Mouse (Mus musculus) MEL (cell line): Measurements from ENCODE around the gene Noa1. TPM values are rescaled to one million over a fixed set of nuclear protein-coding genes. Genes with fewer than 3 reads are reported as not detected.

ENCODE experiments used
- DNase-seq: peaks from one replicate; pipeline ENCODE4 v3.0.0; 2011; ENCODE audit warnings: low read depth, low spot score
- H3K27ac ChIP-seq: 2 replicates; pipeline ENCODE4 v1.5.1; 2012; ENCODE audit warnings: low read depth, mild to moderate bottlenecking, control low read depth, low read length, moderate library complexity; ENCODE audit not compliant: control insufficient read depth
- H3K27me3 ChIP-seq, 2 experiments: fragments of 150-350 bp in 1 of 2; sonication (generic) in 1 of 2; 2 replicates each; pipeline ENCODE4 v1.6.1; 2012; ENCODE audit warnings: low read length in 2 of 2, mild to moderate bottlenecking in 2 of 2, improper control_type of control experiment in 1 of 2, moderate library complexity in 1 of 2; ENCODE audit not compliant: insufficient read depth in 2 of 2, control insufficient read depth in 1 of 2
- H3K36me3 ChIP-seq, 2 experiments: 2 replicates each; pipeline ENCODE4 v1.6.1; 2012 to 2014; ENCODE audit warnings: low read length in 2 of 2, improper control_type of control experiment in 1 of 2, inconsistent platforms in 1 of 2, mild to moderate bottlenecking in 1 of 2; ENCODE audit not compliant: insufficient read depth in 2 of 2, control insufficient read depth in 1 of 2
- H3K4me1 ChIP-seq, 2 experiments: fragments of 150-350 bp in 1 of 2; sonication (generic) in 1 of 2; 2 replicates each; pipeline ENCODE4 v1.6.1; 2012; ENCODE audit warnings: low read length in 2 of 2, improper control_type of control experiment in 1 of 2, mild to moderate bottlenecking in 1 of 2; ENCODE audit not compliant: insufficient read depth in 2 of 2, control insufficient read depth in 1 of 2
- H3K4me3 ChIP-seq, 2 experiments: fragments of 150-350 bp in 1 of 2; sonication (generic) in 1 of 2; 2 replicates each; pipeline ENCODE4 v1.5.1; 2012; ENCODE audit warnings: low read depth in 2 of 2, low read length in 2 of 2, mild to moderate bottlenecking in 2 of 2, moderate library complexity in 2 of 2, control low read depth in 1 of 2, improper control_type of control experiment in 1 of 2; ENCODE audit not compliant: control insufficient read depth in 1 of 2, insufficient read depth in 1 of 2
- H3K79me2 ChIP-seq: 2 replicates; pipeline ENCODE4 v1.6.1; 2012; ENCODE audit warnings: mild to moderate bottlenecking, low read length, moderate library complexity; ENCODE audit not compliant: control insufficient read depth, poor library complexity, insufficient read depth
- H3K9ac ChIP-seq: 2 replicates; pipeline ENCODE4 v1.6.1; 2012; ENCODE audit warnings: low read depth, mild to moderate bottlenecking, control low read depth, low read length, moderate library complexity; ENCODE audit not compliant: control insufficient read depth, poor library complexity, severe bottlenecking
- H3K9me3 ChIP-seq: fragments of 150-350 bp; sonication (generic); replicated peaks from 2 replicates; pipeline ENCODE4 v1.6.1; 2012; ENCODE audit warnings: mild to moderate bottlenecking, low read length, improper control_type of control experiment, moderate library complexity; ENCODE audit not compliant: insufficient read depth
- BHLHE40 ChIP-seq: IDR thresholded peaks from 2 replicates; pipeline ENCODE4 v1.6.1; 2012; ENCODE audit warnings: low read depth, mild to moderate bottlenecking, inconsistent platforms, low read length, improper control_type of control experiment, borderline replicate concordance
- CHD1 ChIP-seq: IDR thresholded peaks from 2 replicates; pipeline ENCODE4 v1.6.1; 2012; ENCODE audit warnings: low read depth, mild to moderate bottlenecking, inconsistent platforms, low read length, improper control_type of control experiment
- E2F4 ChIP-seq: IDR thresholded peaks from 2 replicates; pipeline ENCODE4 v1.6.1; 2011; ENCODE audit warnings: low read depth, low read length, improper control_type of control experiment, borderline replicate concordance
- EP300 ChIP-seq, 2 experiments: IDR thresholded peaks; 2 replicates each; pipeline ENCODE4 v1.6.1; 2011; ENCODE audit warnings: improper control_type of control experiment in 2 of 2, low read length in 2 of 2, low read depth in 1 of 2, mild to moderate bottlenecking in 1 of 2
- ETS1 ChIP-seq: IDR thresholded peaks from 2 replicates; pipeline ENCODE4 v1.6.1; 2012; ENCODE audit warnings: low read depth, mild to moderate bottlenecking, inconsistent platforms, low read length, improper control_type of control experiment, moderate library complexity
- GABPA ChIP-seq: IDR thresholded peaks from 2 replicates; pipeline ENCODE4 v1.6.1; 2012; ENCODE audit warnings: low read depth, mild to moderate bottlenecking, inconsistent platforms, low read length, improper control_type of control experiment, moderate library complexity
- GATA1 ChIP-seq: IDR thresholded peaks from 2 replicates; pipeline ENCODE4 v1.6.1; 2011; ENCODE audit warnings: low read depth, low read length, improper control_type of control experiment
- HCFC1 ChIP-seq: IDR thresholded peaks from 2 replicates; pipeline ENCODE4 v1.6.1; 2012; ENCODE audit warnings: low read depth, mild to moderate bottlenecking, inconsistent platforms, low read length, improper control_type of control experiment, moderate library complexity
- JUND ChIP-seq: IDR thresholded peaks from 2 replicates; pipeline ENCODE4 v1.6.1; 2011; ENCODE audit warnings: low read depth, mild to moderate bottlenecking, improper control_type of control experiment, low read length
- KAT2A ChIP-seq: conservative IDR thresholded peaks from 2 replicates; pipeline ENCODE4 v1.6.1; 2012; ENCODE audit warnings: low read depth, low read length, improper control_type of control experiment, inconsistent platforms
- MAFK ChIP-seq: IDR thresholded peaks from 2 replicates; pipeline ENCODE4 v1.6.1; 2011; ENCODE audit warnings: low read depth, mild to moderate bottlenecking, low read length, improper control_type of control experiment, borderline replicate concordance
- MAX ChIP-seq: IDR thresholded peaks from 2 replicates; pipeline ENCODE4 v1.6.1; 2011; ENCODE audit warnings: low read length, improper control_type of control experiment
- MEF2A ChIP-seq: IDR thresholded peaks from 2 replicates; pipeline ENCODE4 v1.6.1; 2014; ENCODE audit warnings: low read depth, mild to moderate bottlenecking, inconsistent platforms, low read length, improper control_type of control experiment; ENCODE audit not compliant: poor library complexity, insufficient replicate concordance, severe bottlenecking; ENCODE audit errors: extremely low read depth
- MXI1 ChIP-seq: IDR thresholded peaks from 2 replicates; pipeline ENCODE4 v1.6.1; 2011; ENCODE audit warnings: mild to moderate bottlenecking, low read depth, low read length, improper control_type of control experiment
- MYB ChIP-seq: IDR thresholded peaks from 2 replicates; pipeline ENCODE4 v1.6.1; 2011; ENCODE audit warnings: mild to moderate bottlenecking, low read depth, low read length, improper control_type of control experiment
- MYC ChIP-seq: IDR thresholded peaks from 2 replicates; pipeline ENCODE4 v1.6.1; 2011; ENCODE audit warnings: low read depth, mild to moderate bottlenecking, low read length, improper control_type of control experiment, moderate library complexity
- NRF1 ChIP-seq: IDR thresholded peaks from 2 replicates; pipeline ENCODE4 v1.6.1; 2014; ENCODE audit warnings: low read depth, mild to moderate bottlenecking, inconsistent platforms, low read length, improper control_type of control experiment, moderate library complexity; ENCODE audit not compliant: poor library complexity, insufficient read depth, severe bottlenecking
- POLR2A ChIP-seq, 2 experiments: IDR thresholded peaks; 2 replicates each; pipeline ENCODE4 v1.6.1; 2011 to 2012; ENCODE audit warnings: low read length in 2 of 2, mild to moderate bottlenecking in 2 of 2, control low read depth in 1 of 2, improper control_type of control experiment in 1 of 2, low read depth in 1 of 2, moderate library complexity in 1 of 2; ENCODE audit not compliant: control insufficient read depth in 1 of 2, insufficient read depth in 1 of 2, poor library complexity in 1 of 2
- POLR2AphosphoS2 ChIP-seq: IDR thresholded peaks from 2 replicates; pipeline ENCODE4 v1.6.1; 2011; ENCODE audit warnings: low read length, improper control_type of control experiment
- RAD21 ChIP-seq: IDR thresholded peaks from 2 replicates; pipeline ENCODE4 v1.6.1; 2011; ENCODE audit warnings: mild to moderate bottlenecking, low read depth, low read length, improper control_type of control experiment
- SMC3 ChIP-seq: IDR thresholded peaks from 2 replicates; pipeline ENCODE4 v1.6.1; 2011; ENCODE audit warnings: low read depth, low read length, improper control_type of control experiment
- TAL1 ChIP-seq: IDR thresholded peaks from 2 replicates; pipeline ENCODE4 v1.6.1; 2012; ENCODE audit warnings: mild to moderate bottlenecking, inconsistent platforms, low read length, moderate library complexity, mixed read lengths
- TCF12 ChIP-seq: IDR thresholded peaks from 2 replicates; pipeline ENCODE4 v1.6.1; 2014; ENCODE audit warnings: low read depth, mild to moderate bottlenecking, inconsistent platforms, low read length, improper control_type of control experiment, moderate library complexity
- UBTF ChIP-seq: IDR thresholded peaks from 2 replicates; pipeline ENCODE4 v1.6.1; 2012; ENCODE audit warnings: low read depth, mild to moderate bottlenecking, inconsistent platforms, low read length, improper control_type of control experiment, moderate library complexity, borderline replicate concordance; ENCODE audit not compliant: insufficient read depth
- USF1 ChIP-seq: IDR thresholded peaks from 2 replicates; pipeline ENCODE4 v1.6.1; 2014; ENCODE audit warnings: low read depth, mild to moderate bottlenecking, inconsistent platforms, low read length, improper control_type of control experiment, moderate library complexity
- USF2 ChIP-seq, 2 experiments: IDR thresholded peaks; 2 replicates each; pipeline ENCODE4 v1.6.1; 2011 to 2012; ENCODE audit warnings: improper control_type of control experiment in 2 of 2, low read length in 2 of 2, borderline replicate concordance in 1 of 2, inconsistent platforms in 1 of 2, low read depth in 1 of 2, mild to moderate bottlenecking in 1 of 2; ENCODE audit not compliant: insufficient read depth in 1 of 2
- ZC3H11A ChIP-seq: IDR thresholded peaks from 2 replicates; pipeline ENCODE4 v1.6.1; 2012; ENCODE audit warnings: low read depth, mild to moderate bottlenecking, inconsistent platforms, low read length, improper control_type of control experiment
- ZMIZ1 ChIP-seq: IDR thresholded peaks from 2 replicates; pipeline ENCODE4 v1.6.1; 2012; ENCODE audit warnings: low read depth, mild to moderate bottlenecking, inconsistent platforms, low read length, improper control_type of control experiment, moderate library complexity
- ZNF384 ChIP-seq: IDR thresholded peaks from 2 replicates; pipeline ENCODE4 v1.6.1; 2012; ENCODE audit warnings: low read depth, mild to moderate bottlenecking, inconsistent platforms, low read length, improper control_type of control experiment
- polyA plus RNA-seq, 2 experiments: library from polyadenylated mRNA; stranded (reverse) in 1 of 2; unstranded in 1 of 2; fragments of >175 nt in 1 of 2; fragments of >200 nt in 1 of 2; gene quantifications; 2 replicates each; pipeline versions ENCODE4 v1.2.1 to v1.2.4; 2012; ENCODE audit warnings: low replicate concordance in 2 of 2, low read depth in 1 of 2; ENCODE audit not compliant: insufficient read length in 2 of 2, insufficient read depth in 1 of 2, missing spikeins in 1 of 2
- total RNA-seq: library from RNA; depleted of rRNA; stranded (reverse); fragments of 300-350 nt; gene quantifications from 2 replicates; pipeline ENCODE4 v1.2.3, GENCODE M21; 2012

The Noa1 gene
- total and polyA plus RNA-seq, 3 experiments: 52.4 to 265 (median 96.2) TPM

GRCm38 (mm10) chr5:77267441-77267840, 42.4 kb downstream of the Noa1 start:
- H3K4me1 ChIP-seq: 0 out of 4 replicates have a peak, but pooled peaks cover 0 to 3% of the 10 kb centered on the region in 2 experiments
- peak overlapping the region; percentile 89 for H3K9ac ChIP-seq
- DNase-seq: no peak
- peak overlapping the region; percentile 89 to 93 for H3K4me3 ChIP-seq
- H3K36me3 ChIP-seq: peaks cover 17 to 25% of the 10 kb centered on the region in 2 experiments
- peaks cover 54% of the 10 kb centered on the region for H3K79me2 ChIP-seq
- H3K9me3 ChIP-seq: no peaks in the 10 kb centered on the region
- no peak for TF ChIP-seq MYB
- 0 out of 2 replicates have a peak, but pooled peaks have one; percentile 0 for TF ChIP-seq JUND
- TF ChIP-seq CHD1: no peak
- TF ChIP-seq POLR2AphosphoS2: 0 out of 2 replicates have a peak, but pooled peaks have one; percentile 19
- TF ChIP-seq RAD21: no peak
- TF ChIP-seq GABPA: no peak
- peak; percentile 81 for TF ChIP-seq ZNF384
- TF ChIP-seq, all 39 proteins: peak for 3
- Histone ChIP-seq H3K27me3 (no peaks in the 10 kb centered on the region), H3K27ac (peak overlapping the region; percentile 85; the same call in 1 of the 2 replicates)

- Histone ChIP-seq H3K4me3 (peak overlapping the region; percentile 89 to 93), H3K9ac (peak overlapping the region; percentile 89), H3K27ac (peak overlapping the region; percentile 85), H3K9me3 (no peaks in the 10 kb centered on the region), H3K79me2 (peaks cover 54% of the 10 kb centered on the region), H3K4me1 (0 out of 4 replicates have a peak, but pooled peaks cover 0 to 3% of the 10 kb centered on the region in 2 experiments), H3K27me3 (no peaks in the 10 kb centered on the region), H3K36me3 (peaks cover 17 to 22% of the 10 kb centered on the region in 2 experiments)
- peak; percentile 94 for DNase-seq
- TF ChIP-seq USF1 (no peak), USF2 (IDR thresholded peaks at IDR 0.05; ENCODE audit: borderline replicate concordance in 1 of 2, insufficient read depth in 1 of 2, low read depth in 1 of 2, low read length in 2 of 2) (no peak), NRF1 (no peak), MAFK (no peak), JUND (peak; percentile 67; the same call in 1 of the 2 replicates), ZC3H11A (no peak; the same call in 1 of the 2 replicates), TAL1 (no peak), HCFC1 (peak; percentile 64; the same call in 1 of the 2 replicates), MXI1 (peak; percentile 92; the same call in 1 of the 2 replicates), MEF2A (no peak), MAX (peak; percentile 82), EP300 (IDR thresholded peaks at IDR 0.05; ENCODE audit: low read depth in 1 of 2, low read length in 2 of 2) (peak in 1 of 2 experiments; percentile 33; a peak in 1 of 4 replicates), ZNF384 (no peak), BHLHE40 (no peak; the same call in 1 of the 2 replicates), KAT2A (no peak), ZMIZ1 (no peak), E2F4 (no peak), GATA1 (no peak), ETS1 (peak; percentile 59; the same call in 1 of the 2 replicates), SMC3 (no peak), RAD21 (no peak), POLR2A (IDR thresholded peaks at IDR 0.05; ENCODE audit: control insufficient read depth in 1 of 2, insufficient read depth in 1 of 2, low read depth in 1 of 2, low read length in 2 of 2, poor library complexity in 1 of 2) (no peak; a peak in 1 of 4 replicates), TCF12 (peak; percentile 21; the same call in 1 of the 2 replicates), MYC (peak; percentile 81), UBTF (no peak)
Measured at GRCm38 (mm10) chr5:77266886-77267401, 42.9 kb downstream of the Noa1 start.
